Comparison of ENCODE assay signal across 16 mouse cellular contexts in the genomic region with DNA sequence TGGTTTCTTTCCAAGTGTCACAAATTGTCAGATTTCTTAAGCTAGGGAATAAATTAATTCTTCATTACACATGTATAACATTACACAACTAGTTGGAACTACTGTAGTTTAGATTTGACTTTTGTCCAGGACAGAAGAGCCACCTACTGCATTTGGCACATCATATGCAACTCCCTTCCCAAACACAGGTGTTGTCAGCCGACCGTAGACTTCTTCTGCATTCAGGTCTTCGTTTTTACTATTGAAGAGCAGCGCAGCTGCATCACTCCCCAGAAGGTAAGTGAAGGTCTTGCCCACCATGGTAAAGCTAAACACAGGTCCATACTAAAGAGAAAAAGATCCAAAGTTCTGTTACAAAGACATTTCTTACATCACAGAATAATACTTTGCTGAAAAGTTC.
"Had no signal": no experiment of that assay in that cellular context is flagged by ENCODE, and none has a peak within 500 bp of the region (broad histone marks: within the 10 kb centered on the region; RNA-seq: fewer than 3 reads in every experiment).

No protein-coding gene starts in this region.

- H3K4me3 ChIP-seq: neural tube, embryonic 12.5 days; neural tube, embryonic 13.5 days; neural tube, embryonic 15.5 days; stomach, embryonic 15.5 days had no signal

- H3K27ac ChIP-seq: neural tube, embryonic 12.5 days; neural tube, embryonic 13.5 days; neural tube, embryonic 15.5 days; stomach, embryonic 15.5 days; stomach, postnatal 0 days had no signal

- H3K9me3 ChIP-seq: neural tube, embryonic 12.5 days; neural tube, embryonic 13.5 days; neural tube, embryonic 15.5 days; stomach, embryonic 15.5 days had no signal

- H3K27me3 ChIP-seq: neural tube, embryonic 12.5 days; neural tube, embryonic 13.5 days; neural tube, embryonic 15.5 days; stomach, embryonic 15.5 days had no signal

- H3K9ac ChIP-seq: neural tube, embryonic 12.5 days; neural tube, embryonic 13.5 days; neural tube, embryonic 15.5 days; stomach, embryonic 15.5 days had no signal

- H3K4me1 ChIP-seq: stomach, embryonic 15.5 days had no signal

- H3K4me2 ChIP-seq: neural tube, embryonic 12.5 days; neural tube, embryonic 13.5 days; neural tube, embryonic 15.5 days; stomach, embryonic 15.5 days had no signal

- DNase-seq: right cerebral cortex, adult 18-20 months; right cerebral cortex, postnatal 14 days; right cerebral cortex, postnatal 25 days; right cerebral cortex, postnatal 4 days; spleen, adult 18-20 months; thymus, adult 18-20 months; thymus, adult 2 months; thymus, postnatal 14 days; thymus, postnatal 25 days; thymus, postnatal 36 days; thymus, postnatal 4 days had no signal
